Mouse (Mus musculus): ENCODE measurements around the gene Ccr7. TPM values are rescaled to one million over a fixed set of nuclear protein-coding genes. Genes with fewer than 3 reads are reported as not detected.

Gene Ccr7
- polyA plus RNA-seq, 1 experiment from 2014 or later: 0.64 TPM

Other genes starting within 250 kb of the Ccr7 start
- 18.9 and 23.0 TPM in 2 replicates for gene Cdc6, start 247.3 kb downstream of the Ccr7 start, polyA plus RNA-seq (2015; fragmentation: Nextera tagmentation; extraction: Ambion mirVana)
- gene Rara, start 227.3 kb downstream of the Ccr7 start, polyA plus RNA-seq (2015; fragmentation: Nextera tagmentation; extraction: Ambion mirVana): 28.2 and 31.2 TPM in 2 replicates
- 0.17 TPM in 1 of 2 replicates, not detected in the other for gene Gjd3, start 172.1 kb downstream of the Ccr7 start, polyA plus RNA-seq (2015; fragmentation: Nextera tagmentation; extraction: Ambion mirVana)
- 132 and 149 TPM in 2 replicates for gene Top2a, start 130.9 kb downstream of the Ccr7 start, polyA plus RNA-seq (2015; fragmentation: Nextera tagmentation; extraction: Ambion mirVana)
- gene Igfbp4, start 113.8 kb downstream of the Ccr7 start, polyA plus RNA-seq (2015; fragmentation: Nextera tagmentation; extraction: Ambion mirVana): 345 and 352 TPM in 2 replicates
- gene Tns4, start 65.8 kb downstream of the Ccr7 start, polyA plus RNA-seq (2015; fragmentation: Nextera tagmentation; extraction: Ambion mirVana): 0.65 and 1.3 TPM in 2 replicates
- gene Smarce1, start 75.9 kb upstream of the Ccr7 start, polyA plus RNA-seq (2015; fragmentation: Nextera tagmentation; extraction: Ambion mirVana): 142 and 159 TPM in 2 replicates
- gene Krt222, start 89.0 kb upstream of the Ccr7 start, polyA plus RNA-seq (2015; fragmentation: Nextera tagmentation; extraction: Ambion mirVana): 0.22 and 0.54 TPM in 2 replicates
- not detected in 2 replicates for gene Krt24, start 130.2 kb upstream of the Ccr7 start, polyA plus RNA-seq (2015; fragmentation: Nextera tagmentation; extraction: Ambion mirVana)
- 0.06 and 0.17 TPM in 2 replicates for gene Krt25, start 167.9 kb upstream of the Ccr7 start, polyA plus RNA-seq (2015; fragmentation: Nextera tagmentation; extraction: Ambion mirVana)
- gene Krt26, start 182.9 kb upstream of the Ccr7 start, polyA plus RNA-seq (2015; fragmentation: Nextera tagmentation; extraction: Ambion mirVana): not detected in 2 replicates
- not detected in 2 replicates for gene Krt27, start 196.0 kb upstream of the Ccr7 start, polyA plus RNA-seq (2015; fragmentation: Nextera tagmentation; extraction: Ambion mirVana)
- 0.07 TPM in 1 of 2 replicates, not detected in the other for gene Krt28, start 219.8 kb upstream of the Ccr7 start, polyA plus RNA-seq (2015; fragmentation: Nextera tagmentation; extraction: Ambion mirVana)
- 15.5 and 16.4 TPM in 2 replicates for gene Krt10, start 234.3 kb upstream of the Ccr7 start, polyA plus RNA-seq (2015; fragmentation: Nextera tagmentation; extraction: Ambion mirVana)

Data from intestine, embryonic 16.5 days (tissue).